Mouse (Mus musculus): ENCODE measurements at regions not wholly inside any gene's neighbourhood (a gene's known extent, or its start where the extent isn't known, plus 50 kb on each side); places are given as distances from the start of the nearest gene placed in this dataset.

GRCm38 (mm10) chr4:34226089-34226840, 176.3 kb upstream of the Spaca1 start:
- no peak for DNase-seq (ENCODE audit: low read depth, low spot score)

GRCm38 (mm10) chr4:34226886-34227285, 176.9 kb upstream of the Spaca1 start:
- no peak for DNase-seq (ENCODE audit: low read depth, low spot score)

- no peak for DNase-seq (ENCODE audit: low read depth, low spot score)
Measured at GRCm38 (mm10) chr4:34227611-34228010, 177.6 kb upstream of the Spaca1 start.

- DNase-seq (ENCODE audit: low read depth, low spot score) = peak; percentile 46
Measured at GRCm38 (mm10) chr4:34231270-34231669, 181.3 kb upstream of the Spaca1 start.

GRCm38 (mm10) chr4:34234204-34234603, 184.2 kb upstream of the Spaca1 start:
- no peak for DNase-seq (ENCODE audit: low read depth, low spot score)

- DNase-seq (ENCODE audit: low read depth, low spot score) = no peak
Measured at GRCm38 (mm10) chr4:34234645-34235044, 184.7 kb upstream of the Spaca1 start.

GRCm38 (mm10) chr4:34237791-34238190, 187.8 kb upstream of the Spaca1 start:
- no peak for DNase-seq (ENCODE audit: low read depth, low spot score)

- DNase-seq (ENCODE audit: low read depth, low spot score) = no peak
Measured at GRCm38 (mm10) chr4:34239624-34240023, 189.6 kb upstream of the Spaca1 start.

- DNase-seq (ENCODE audit: low read depth, low spot score) = no peak
Measured at GRCm38 (mm10) chr4:34241060-34241571, 191.1 kb upstream of the Spaca1 start.

GRCm38 (mm10) chr4:34241673-34242072, 191.7 kb upstream of the Spaca1 start:
- DNase-seq (ENCODE audit: low read depth, low spot score) = no peak

- no peak for DNase-seq (ENCODE audit: low read depth, low spot score)
Measured at GRCm38 (mm10) chr4:34259444-34259843, 209.5 kb upstream of the Spaca1 start.

GRCm38 (mm10) chr4:34260468-34260867, 210.5 kb upstream of the Spaca1 start:
- DNase-seq (ENCODE audit: low read depth, low spot score) = no peak

GRCm38 (mm10) chr4:34261809-34262208, 211.8 kb upstream of the Spaca1 start:
- no peak for DNase-seq (ENCODE audit: low read depth, low spot score)

GRCm38 (mm10) chr4:34264431-34264830, 214.4 kb upstream of the Spaca1 start:
- no peak for DNase-seq (ENCODE audit: low read depth, low spot score)

- DNase-seq (ENCODE audit: low read depth, low spot score) = no peak
Measured at GRCm38 (mm10) chr4:34274316-34274715, 224.3 kb upstream of the Spaca1 start.

- DNase-seq (ENCODE audit: low read depth, low spot score) = no peak
Measured at GRCm38 (mm10) chr4:34275372-34275771, 225.4 kb upstream of the Spaca1 start.

GRCm38 (mm10) chr4:34302504-34303108, 248.1 kb upstream of the Akirin2 start:
- no peak for DNase-seq (ENCODE audit: low read depth, low spot score)

- DNase-seq (ENCODE audit: low read depth, low spot score) = no peak
Measured at GRCm38 (mm10) chr4:34308921-34309563, 241.7 kb upstream of the Akirin2 start.

GRCm38 (mm10) chr4:34310061-34310642, 240.6 kb upstream of the Akirin2 start:
- no peak for DNase-seq (ENCODE audit: low read depth, low spot score)

GRCm38 (mm10) chr4:34315848-34316247, 234.9 kb upstream of the Akirin2 start:
- no peak for DNase-seq (ENCODE audit: low read depth, low spot score)

GRCm38 (mm10) chr4:34322841-34323240, 227.9 kb upstream of the Akirin2 start:
- no peak for DNase-seq (ENCODE audit: low read depth, low spot score)

GRCm38 (mm10) chr4:34328151-34328785, 222.5 kb upstream of the Akirin2 start:
- DNase-seq (ENCODE audit: low read depth, low spot score) = no peak

All from WW6 (cell line).